25 mouse cellular contexts compared by ENCODE assay signal in genomic region chr10:84201785-84202184, GRCm38 (mm10).
A peak's percentile ranks its signal among the peaks of the same experiment; 100 is the strongest.
DNase-seq lines count a peak whose midpoint lies in the region; ATAC-seq and TF ChIP-seq lines count a peak whose summit lies in the region.
"Had no signal": no experiment of that assay in that cellular context is flagged by ENCODE, and none has a peak within 500 bp of the region (broad histone marks: within the 10 kb centered on the region; RNA-seq: fewer than 3 reads in every experiment).

No protein-coding gene starts in this region.

- no peak overlapping the region for H3K27ac ChIP-seq in heart, embryonic 11.5 days (ENCODE audit: low read depth, low read length)
- 0 out of 2 replicates have a peak overlapping the region, but pooled peaks have one; percentile 16 for H3K27ac ChIP-seq in heart, postnatal 0 days (ENCODE audit: low read depth)
- H3K27ac ChIP-seq in hindbrain, embryonic 14.5 days = no peak overlapping the region
- H3K27ac ChIP-seq: embryonic facial prominence, embryonic 13.5 days; forebrain, embryonic 13.5 days; gastrocnemius, adult 2 months; layer of hippocampus, adult 2 months; liver, embryonic 14.5 days; midbrain, embryonic 12.5 days; stomach, postnatal 0 days had no signal

- no peak overlapping the region for H3K4me3 ChIP-seq in heart, embryonic 11.5 days (ENCODE audit: low read depth, low read length)
- no peak overlapping the region for H3K4me3 ChIP-seq in heart, postnatal 0 days (ENCODE audit: low read depth, low read length)
- no peak overlapping the region for H3K4me3 ChIP-seq in hindbrain, embryonic 14.5 days (replicated peaks; ENCODE audit: low read length)
- H3K4me3 ChIP-seq: embryonic facial prominence, embryonic 13.5 days; forebrain, embryonic 13.5 days; gastrocnemius, adult 2 months; layer of hippocampus, adult 2 months; midbrain, embryonic 12.5 days had no signal

- no peaks in the 10 kb centered on the region; the same call in 1 of the 2 replicates for H3K4me1 ChIP-seq in heart, embryonic 11.5 days (ENCODE audit: control insufficient read depth, insufficient read depth, low read length)
- H3K4me1 ChIP-seq in heart, postnatal 0 days (ENCODE audit: control insufficient read depth, insufficient read depth) = peaks cover 5% of the 10 kb centered on the region; the same call in 1 of the 2 replicates
- H3K4me1 ChIP-seq in hindbrain, embryonic 14.5 days (replicated peaks; ENCODE audit: control insufficient read depth, insufficient read depth, low read length) = no peaks in the 10 kb centered on the region
- H3K4me1 ChIP-seq: forebrain, embryonic 13.5 days; midbrain, embryonic 12.5 days had no signal

- H3K9ac ChIP-seq in heart, embryonic 11.5 days (ENCODE audit: low read depth, low read length) = no peak overlapping the region
- no peak overlapping the region for H3K9ac ChIP-seq in heart, postnatal 0 days (replicated peaks; ENCODE audit: low read depth, low read length)
- no peak overlapping the region for H3K9ac ChIP-seq in hindbrain, embryonic 14.5 days
- H3K9ac ChIP-seq: embryonic facial prominence, embryonic 13.5 days; forebrain, embryonic 13.5 days; liver, embryonic 14.5 days; lung, embryonic 14.5 days; midbrain, embryonic 12.5 days had no signal

- WGBS in heart, embryonic 11.5 days (ENCODE audit: insufficient replicate concordance) = 15% methylated on average over 3 of the region's 3 CpGs
- WGBS in heart, postnatal 0 days = 2% methylated on average over 3 of the region's 3 CpGs
- WGBS in hindbrain, embryonic 14.5 days = 81% methylated on average over 3 of the region's 3 CpGs

- H3K27me3 ChIP-seq in heart, embryonic 11.5 days (ENCODE audit: control insufficient read depth, insufficient read depth, low read length) = no peaks in the 10 kb centered on the region
- H3K27me3 ChIP-seq in heart, postnatal 0 days (ENCODE audit: control insufficient read depth, insufficient read depth, low read length) = no peaks in the 10 kb centered on the region
- H3K27me3 ChIP-seq in hindbrain, embryonic 14.5 days (ENCODE audit: control insufficient read depth, insufficient read depth, low read length) = no peaks in the 10 kb centered on the region
- H3K27me3 ChIP-seq: CH12.LX; embryonic facial prominence, embryonic 13.5 days; forebrain, embryonic 13.5 days; midbrain, embryonic 12.5 days had no signal

- TF ChIP-seq CTCF in heart, postnatal 0 days (IDR thresholded peaks at IDR 0.05; ENCODE audit: low read depth) = no peak

- ATAC-seq in heart, embryonic 11.5 days (replicated peaks; ENCODE audit: insufficient number of reproducible peaks, low FRiP score, low TSS enrichment) = 0 out of 2 replicates have a peak, but pooled peaks have one; percentile 49
- peak; percentile 55; the same call in 1 of the 2 replicates for ATAC-seq in heart, postnatal 0 days (ENCODE audit: insufficient read depth, low read depth)
- no peak for ATAC-seq in hindbrain, embryonic 14.5 days (ENCODE audit: low FRiP score)
- ATAC-seq: activated CD4-positive, CD25-positive, alpha-beta regulatory T cell, adult 4 months; forebrain, embryonic 13.5 days; intestine, postnatal 0 days had no signal

- intact Hi-C loops in heart, postnatal 36 days (cut with DNase I) = no loop called here

- no peak overlapping the region for H3K4me2 ChIP-seq in heart, embryonic 11.5 days
- H3K4me2 ChIP-seq in heart, postnatal 0 days (ENCODE audit: low read depth, low read length) = no peak overlapping the region
- no peak overlapping the region for H3K4me2 ChIP-seq in hindbrain, embryonic 14.5 days (replicated peaks)
- H3K4me2 ChIP-seq: embryonic facial prominence, embryonic 13.5 days; forebrain, embryonic 13.5 days; lung, embryonic 14.5 days; midbrain, embryonic 12.5 days had no signal

- H3K36me3 ChIP-seq in heart, embryonic 11.5 days (ENCODE audit: control insufficient read depth, insufficient read depth, low read length) = no peaks in the 10 kb centered on the region
- H3K36me3 ChIP-seq in heart, postnatal 0 days (replicated peaks; ENCODE audit: control insufficient read depth, insufficient read depth, low read length) = no peaks in the 10 kb centered on the region
- H3K36me3 ChIP-seq in hindbrain, embryonic 14.5 days (replicated peaks; ENCODE audit: control insufficient read depth, insufficient read depth) = no peaks in the 10 kb centered on the region
- H3K36me3 ChIP-seq: embryonic facial prominence, embryonic 13.5 days; G1E; midbrain, embryonic 12.5 days had no signal

- DNase-seq in heart, postnatal 36 days = no peak
- DNase-seq in testis, postnatal 14 days (ENCODE audit: low spot score) = peak; percentile 4
- no peak for DNase-seq in testis, postnatal 10 days (ENCODE audit: low spot score)
- peak; percentile 24 for DNase-seq in heart, postnatal 0 days (ENCODE audit: low spot score)
- DNase-seq in hindbrain, embryonic 14.5 days (ENCODE audit: low spot score) = no peak
- no peak for DNase-seq in layer of hippocampus, adult 9-10 months (ENCODE audit: low spot score)
- DNase-seq: adrenal gland, postnatal 10 days; B cell, adult 2 months; cerebellum, adult 2 months; cerebellum, postnatal 36 days; gastrocnemius, adult 2 months; kidney, postnatal 25 days; lung, embryonic 14.5 days; right cerebral cortex, postnatal 14 days had no signal

- TF ChIP-seq EP300 in heart, postnatal 0 days (IDR thresholded peaks at IDR 0.05; ENCODE audit: low read depth) = no peak

- no peaks in the 10 kb centered on the region for H3K9me3 ChIP-seq in heart, embryonic 11.5 days (replicated peaks; ENCODE audit: control insufficient read depth, low read length)
- no peaks in the 10 kb centered on the region for H3K9me3 ChIP-seq in heart, postnatal 0 days (replicated peaks; ENCODE audit: control insufficient read depth, low read length)
- no peaks in the 10 kb centered on the region for H3K9me3 ChIP-seq in hindbrain, embryonic 14.5 days (ENCODE audit: control insufficient read depth, low read length)
- H3K9me3 ChIP-seq: embryonic facial prominence, embryonic 13.5 days; forebrain, embryonic 13.5 days had no signal

Comparison
In these comparisons a context has a peak if more than half of its experiments do, and no peak if none do; other contexts are left out.
1. DNase-seq: peak in testis, postnatal 14 days (single experiment) and heart, postnatal 0 days (single experiment); none in heart, postnatal 36 days (0 of 2), testis, postnatal 10 days (single experiment), hindbrain, embryonic 14.5 days (single experiment) and layer of hippocampus, adult 9-10 months (single experiment).